Mouse (Mus musculus) kidney, adult 2 months (tissue): ENCODE measurements around the gene Fsip1.

ENCODE experiments used
- CTCF ChIP-seq: fragments of 200-500 bp; conservative IDR thresholded peaks from 2 replicates; pipeline ENCODE4 v1.5.1; 2011; ENCODE audit warnings: low read depth, mild to moderate bottlenecking, control low read depth, low read length, moderate library complexity, mixed read lengths; ENCODE audit not compliant: insufficient read depth, insufficient read length
- POLR2A ChIP-seq: fragments of 200-500 bp; IDR thresholded peaks from one replicate; pipeline ENCODE4 v1.6.1; 2011; ENCODE audit warnings: low read depth, low read length, control low read depth

DNA sequence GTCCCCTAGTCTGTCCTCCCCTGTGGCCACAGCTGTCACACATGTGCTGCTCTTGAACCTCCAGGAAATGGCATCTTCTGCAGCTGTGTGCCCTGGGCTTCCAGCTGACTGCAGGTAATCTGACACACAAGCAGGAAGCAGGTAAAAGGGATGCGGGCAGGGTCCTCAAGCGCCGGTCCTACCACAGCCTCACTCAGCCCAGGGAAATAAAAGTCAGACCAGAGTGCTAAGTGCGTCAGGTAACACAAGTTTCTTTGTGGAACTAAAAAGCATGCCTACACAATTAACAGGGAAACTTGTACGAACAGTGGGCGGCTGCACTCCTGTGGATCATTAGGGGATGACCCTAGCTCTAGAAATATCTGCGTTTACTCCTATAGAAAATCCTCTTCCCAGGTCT lies 20.6 kb downstream of the Fsip1 start:
- TF ChIP-seq CTCF (no peak), POLR2A (no peak)
